Mouse (Mus musculus): ENCODE results near the gene Lmx1b. TPM values are rescaled to one million over a fixed set of nuclear protein-coding genes. Genes with fewer than 3 reads are reported as not detected.

Lmx1b gene
- total RNA-seq, 2 experiments from 2014 or later: 1.5 TPM; not detected in 1

GRCm38 (mm10) chr2:33543429-33544202 is 96.7 kb downstream of the Lmx1b start:
- no peak for DNase-seq (ENCODE audit: low spot score in 2 of 2)

GRCm38 (mm10) chr2:33542696-33543428 is 97.4 kb downstream of the Lmx1b start:
- no peak for DNase-seq (ENCODE audit: low spot score in 2 of 2)

GRCm38 (mm10) chr2:33525274-33526055 is 114.8 kb downstream of the Lmx1b start:
- DNase-seq (ENCODE audit: low spot score in 2 of 2): no peak

GRCm38 (mm10) chr2:33515856-33516255 is 124.5 kb downstream of the Lmx1b start:
- DNase-seq (ENCODE audit: low spot score in 2 of 2): no peak

- no peak for DNase-seq (ENCODE audit: low spot score in 2 of 2)
These were observed 124.9 kb downstream of the Lmx1b start for GRCm38 (mm10) chr2:33515431-33515830.

Other genes with a start within 250 kb of the Lmx1b start
- gene Zbtb34, start 209.2 kb downstream of the Lmx1b start, total RNA-seq (2021): 10 to 100 TPM; 22.9 TPM
- 10 to 100 TPM; 21.5 to 24.1 TPM for gene Zbtb43, start 172.0 kb downstream of the Lmx1b start, total RNA-seq (2021)
- 10 to 100 TPM; 36.9 to 37.5 TPM for gene Mvb12b, start 247.4 kb upstream of the Lmx1b start, total RNA-seq (2021)